Mouse (Mus musculus): ENCODE data around the gene Bbx. TPM values are rescaled to one million over a fixed set of nuclear protein-coding genes. Genes with fewer than 3 reads are reported as not detected.
A peak's percentile ranks its signal among the peaks of the same experiment; 100 is the strongest.

Gene Bbx
- total RNA-seq (2012; rRNA removed): 24.9 and 31.2 TPM in 2 replicates

GRCm38 (mm10) chr16:50432062-50432878 is at the start of gene Bbx:
Bbx (minus strand) TSS chr16:50432390.
- TF ChIP-seq CHD2 (IDR thresholded peaks at IDR 0.05; ENCODE audit: low read depth, low read length): peak; percentile 90
- TF ChIP-seq MAFK (IDR thresholded peaks at IDR 0.05; ENCODE audit: insufficient read depth, low read depth, low read length): no peak
- Histone ChIP-seq H3K27ac (ENCODE audit: insufficient read depth, low read depth, low read length, poor library complexity, severe bottlenecking) (peak within 1 kb of the TSS; percentile 61), H3K9me3 (ENCODE audit: control insufficient read depth, insufficient read depth, low read depth, low read length) (no peaks in the 10 kb centered on the region), H3K4me3 (ENCODE audit: insufficient read depth in 1 of 2, low read depth in 1 of 2, low read length in 2 of 2, poor library complexity in 1 of 2, severe bottlenecking in 1 of 2) (peak within 1 kb of the TSS; percentile 87 to 95), H3K9ac (ENCODE audit: insufficient read depth, low read depth, low read length, poor library complexity, severe bottlenecking) (peak within 1 kb of the TSS; percentile 87), H3K4me1 (ENCODE audit: control insufficient read depth in 2 of 2, insufficient read depth in 2 of 2, low read length in 2 of 2, poor library complexity in 1 of 2) (peaks cover 0 to 13% of the 10 kb centered on the region in 2 experiments; a peak in 2 of 4 replicates), H3K36me3 (ENCODE audit: control insufficient read depth, insufficient read depth, low read length, poor library complexity, severe bottlenecking) (no peaks in the 10 kb centered on the region)
- in situ Hi-C loops (cut with MboI; ENCODE audit: low sequenced_read_pairs in 2 of 2, unreplicated experiment in 2 of 2): no loop called here
- DNase-seq (ENCODE audit: low read depth, low spot score): peak; percentile 77

DNA sequence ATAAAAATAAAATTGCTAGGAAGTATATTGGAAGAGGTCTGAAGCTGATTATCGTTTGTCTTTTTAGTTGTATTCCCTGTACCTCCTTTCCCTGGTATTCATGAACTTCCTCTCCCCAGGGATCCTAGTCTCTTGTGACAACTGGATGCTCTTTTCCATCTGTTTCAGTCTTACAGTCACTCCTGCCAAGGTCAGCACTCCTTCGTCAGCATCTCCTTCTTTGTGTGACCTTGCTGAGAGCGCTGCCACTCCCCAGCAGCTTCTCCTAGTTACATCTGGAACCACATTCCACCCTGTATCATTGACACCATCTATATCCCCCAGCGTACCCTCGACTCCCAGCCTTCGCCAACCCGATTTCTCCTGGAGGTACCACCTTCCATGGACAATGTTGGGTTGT is 49.7 kb upstream of the Bbx start:
- no peak for DNase-seq (ENCODE audit: low read depth, low spot score)
- TF ChIP-seq ZNF384 (IDR thresholded peaks at IDR 0.05; ENCODE audit: low read depth, low read length) (no peak), HCFC1 (IDR thresholded peaks at IDR 0.05; ENCODE audit: borderline replicate concordance, insufficient read depth, low read length) (no peak), CHD2 (IDR thresholded peaks at IDR 0.05; ENCODE audit: low read depth, low read length) (no peak), ZC3H11A (IDR thresholded peaks at IDR 0.05; ENCODE audit: borderline replicate concordance, low read depth, low read length) (no peak), MAFK (IDR thresholded peaks at IDR 0.05; ENCODE audit: insufficient read depth, low read depth, low read length) (no peak)
- Histone ChIP-seq H3K4me1 (ENCODE audit: control insufficient read depth in 2 of 2, insufficient read depth in 2 of 2, low read length in 2 of 2, poor library complexity in 1 of 2) (peaks cover 10 to 16% of the 10 kb centered on the region in 2 experiments; a peak in 3 of 4 replicates), H3K9me3 (ENCODE audit: control insufficient read depth, insufficient read depth, low read depth, low read length) (no peaks in the 10 kb centered on the region), H3K36me3 (ENCODE audit: control insufficient read depth, insufficient read depth, low read length, poor library complexity, severe bottlenecking) (no peaks in the 10 kb centered on the region), H3K4me3 (ENCODE audit: insufficient read depth in 1 of 2, low read depth in 1 of 2, low read length in 2 of 2, poor library complexity in 1 of 2, severe bottlenecking in 1 of 2) (peak overlapping the region; percentile 8 to 15; a peak in 2 of 4 replicates), H3K27ac (ENCODE audit: insufficient read depth, low read depth, low read length, poor library complexity, severe bottlenecking) (peak overlapping the region; percentile 70), H3K9ac (ENCODE audit: insufficient read depth, low read depth, low read length, poor library complexity, severe bottlenecking) (no peak overlapping the region)
- in situ Hi-C loops (cut with MboI; ENCODE audit: low sequenced_read_pairs in 2 of 2, unreplicated experiment in 2 of 2): no loop called here

DNA sequence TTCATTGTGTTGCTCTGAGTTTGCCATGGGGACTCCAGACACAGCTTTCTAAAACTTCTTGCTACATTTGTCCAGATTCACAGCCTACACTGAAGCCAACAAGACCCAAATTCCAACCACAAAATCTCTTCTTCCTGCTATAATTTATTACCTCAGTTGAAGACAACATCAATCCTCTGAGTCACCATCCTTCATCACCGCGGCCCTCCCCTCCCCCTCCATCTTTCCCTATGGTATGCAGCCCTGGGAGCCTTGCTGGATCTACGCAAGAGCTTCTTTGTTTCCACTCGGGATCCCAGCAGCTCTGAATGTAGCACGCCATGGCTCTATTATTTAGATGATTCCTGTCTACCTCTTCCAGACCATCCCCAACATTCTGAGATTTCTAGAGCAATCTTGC is 49.2 kb upstream of the Bbx start:
- H3K27ac ChIP-seq (ENCODE audit: insufficient read depth, low read depth, low read length, poor library complexity, severe bottlenecking): no peak overlapping the region; the same call in 1 of the 2 replicates
- no peaks in the 10 kb centered on the region for H3K36me3 ChIP-seq (ENCODE audit: control insufficient read depth, insufficient read depth, low read length, poor library complexity, severe bottlenecking)
- H3K4me3 ChIP-seq (ENCODE audit: insufficient read depth in 1 of 2, low read depth in 1 of 2, low read length in 2 of 2, poor library complexity in 1 of 2, severe bottlenecking in 1 of 2): no peak overlapping the region
- DNase-seq (ENCODE audit: low read depth, low spot score): no peak
- peaks cover 10 to 16% of the 10 kb centered on the region in 2 experiments; a peak in 3 of 4 replicates for H3K4me1 ChIP-seq (ENCODE audit: control insufficient read depth in 2 of 2, insufficient read depth in 2 of 2, low read length in 2 of 2, poor library complexity in 1 of 2)
- H3K9ac ChIP-seq (ENCODE audit: insufficient read depth, low read depth, low read length, poor library complexity, severe bottlenecking): no peak overlapping the region
- in situ Hi-C loops (cut with MboI; ENCODE audit: low sequenced_read_pairs in 2 of 2, unreplicated experiment in 2 of 2): no loop called here
- no peak for TF ChIP-seq ZC3H11A (IDR thresholded peaks at IDR 0.05; ENCODE audit: borderline replicate concordance, low read depth, low read length)
- no peak for TF ChIP-seq CHD2 (IDR thresholded peaks at IDR 0.05; ENCODE audit: low read depth, low read length)
- no peak for TF ChIP-seq MAFK (IDR thresholded peaks at IDR 0.05; ENCODE audit: insufficient read depth, low read depth, low read length)
- no peak for TF ChIP-seq ZNF384 (IDR thresholded peaks at IDR 0.05; ENCODE audit: low read depth, low read length)
- no peak for TF ChIP-seq HCFC1 (IDR thresholded peaks at IDR 0.05; ENCODE audit: borderline replicate concordance, insufficient read depth, low read length)
- H3K9me3 ChIP-seq (ENCODE audit: control insufficient read depth, insufficient read depth, low read depth, low read length): no peaks in the 10 kb centered on the region

DNA sequence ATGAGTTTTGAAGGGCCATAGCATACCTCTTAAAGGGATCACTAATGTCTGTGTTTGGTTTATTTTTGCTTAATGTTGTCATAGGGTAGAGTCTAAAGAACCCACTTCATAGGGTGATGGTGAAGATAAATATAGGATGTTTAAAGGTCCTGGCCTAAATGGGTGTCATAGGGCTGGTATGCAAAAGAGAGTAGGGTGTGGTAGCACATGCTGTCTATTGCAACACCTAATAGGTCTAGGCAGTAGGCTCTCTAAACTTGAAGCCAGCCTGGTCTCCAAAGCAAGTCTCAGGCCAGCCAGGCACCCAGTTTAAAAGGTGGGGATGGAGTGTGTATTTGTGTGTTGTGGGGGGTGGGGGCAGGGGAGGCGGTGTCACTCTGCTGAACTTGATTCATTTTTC is 46.5 kb upstream of the Bbx start:
- H3K9me3 ChIP-seq (ENCODE audit: control insufficient read depth, insufficient read depth, low read depth, low read length): no peaks in the 10 kb centered on the region
- no peak for DNase-seq (ENCODE audit: low read depth, low spot score)
- H3K36me3 ChIP-seq (ENCODE audit: control insufficient read depth, insufficient read depth, low read length, poor library complexity, severe bottlenecking): no peaks in the 10 kb centered on the region
- TF ChIP-seq MAFK (IDR thresholded peaks at IDR 0.05; ENCODE audit: insufficient read depth, low read depth, low read length): no peak
- no peak for TF ChIP-seq ZC3H11A (IDR thresholded peaks at IDR 0.05; ENCODE audit: borderline replicate concordance, low read depth, low read length)
- TF ChIP-seq CHD2 (IDR thresholded peaks at IDR 0.05; ENCODE audit: low read depth, low read length): no peak
- no peak for TF ChIP-seq ZNF384 (IDR thresholded peaks at IDR 0.05; ENCODE audit: low read depth, low read length)
- no peak for TF ChIP-seq HCFC1 (IDR thresholded peaks at IDR 0.05; ENCODE audit: borderline replicate concordance, insufficient read depth, low read length)
- H3K9ac ChIP-seq (ENCODE audit: insufficient read depth, low read depth, low read length, poor library complexity, severe bottlenecking): no peak overlapping the region
- peaks cover 10 to 14% of the 10 kb centered on the region in 2 experiments; a peak in 3 of 4 replicates for H3K4me1 ChIP-seq (ENCODE audit: control insufficient read depth in 2 of 2, insufficient read depth in 2 of 2, low read length in 2 of 2, poor library complexity in 1 of 2)
- H3K27ac ChIP-seq (ENCODE audit: insufficient read depth, low read depth, low read length, poor library complexity, severe bottlenecking): no peak overlapping the region
- H3K4me3 ChIP-seq (ENCODE audit: insufficient read depth in 1 of 2, low read depth in 1 of 2, low read length in 2 of 2, poor library complexity in 1 of 2, severe bottlenecking in 1 of 2): no peak overlapping the region
- in situ Hi-C loops (cut with MboI; ENCODE audit: low sequenced_read_pairs in 2 of 2, unreplicated experiment in 2 of 2): no loop called here
